Comparison of ENCODE assay signal across 15 mouse cellular contexts in genomic region chr2:159250065-159250464, GRCm38 (mm10).
A peak's percentile ranks its signal among the peaks of the same experiment; 100 is the strongest.
DNase-seq lines count a peak whose midpoint lies in the region.
"Had no signal": no experiment of that assay in that cellular context is flagged by ENCODE, and none has a peak within 500 bp of the region (broad histone marks: within the 10 kb centered on the region; RNA-seq: fewer than 3 reads in every experiment).

No protein-coding gene starts in this region.

- peak; percentile 1 to 10 for DNase-seq in frontal cortex, adult 2 months (ENCODE audit: extremely low spot score in 1 of 2, low spot score in 1 of 2)
- no peak for DNase-seq in frontal cortex, postnatal 14 days (ENCODE audit: low spot score in 2 of 2)
- DNase-seq in right cerebral cortex, adult 2 months (ENCODE audit: low spot score in 2 of 2): peak; percentile 8 to 9
- no peak for DNase-seq in right cerebral cortex, postnatal 25 days
- peak; percentile 32 for DNase-seq in layer of hippocampus, adult 9-11 months
- DNase-seq in telencephalon, adult 2 months (ENCODE audit: low read depth, low spot score): peak; percentile 36
- no peak for DNase-seq in urinary bladder, postnatal 25 days (ENCODE audit: low spot score)
- DNase-seq in gastrocnemius, postnatal 10 days: no peak
- DNase-seq: B cell, adult 2 months; cerebellum, adult 2 months; gastrocnemius, postnatal 36 days; heart, postnatal 36 days; kidney, adult 2 months; liver, postnatal 0 days; thymus, adult 2 months had no signal

Comparison
In these comparisons a context has a peak if more than half of its experiments do, and no peak if none do; other contexts are left out.
1. DNase-seq: peak in frontal cortex, adult 2 months (2 of 2), right cerebral cortex, adult 2 months (2 of 2), layer of hippocampus, adult 9-11 months (single experiment) and telencephalon, adult 2 months (single experiment); none in frontal cortex, postnatal 14 days (0 of 2), right cerebral cortex, postnatal 25 days (single experiment), urinary bladder, postnatal 25 days (single experiment) and gastrocnemius, postnatal 10 days (single experiment).